Comparison of ENCODE assay signal across 8 mouse cellular contexts in the genomic region with DNA sequence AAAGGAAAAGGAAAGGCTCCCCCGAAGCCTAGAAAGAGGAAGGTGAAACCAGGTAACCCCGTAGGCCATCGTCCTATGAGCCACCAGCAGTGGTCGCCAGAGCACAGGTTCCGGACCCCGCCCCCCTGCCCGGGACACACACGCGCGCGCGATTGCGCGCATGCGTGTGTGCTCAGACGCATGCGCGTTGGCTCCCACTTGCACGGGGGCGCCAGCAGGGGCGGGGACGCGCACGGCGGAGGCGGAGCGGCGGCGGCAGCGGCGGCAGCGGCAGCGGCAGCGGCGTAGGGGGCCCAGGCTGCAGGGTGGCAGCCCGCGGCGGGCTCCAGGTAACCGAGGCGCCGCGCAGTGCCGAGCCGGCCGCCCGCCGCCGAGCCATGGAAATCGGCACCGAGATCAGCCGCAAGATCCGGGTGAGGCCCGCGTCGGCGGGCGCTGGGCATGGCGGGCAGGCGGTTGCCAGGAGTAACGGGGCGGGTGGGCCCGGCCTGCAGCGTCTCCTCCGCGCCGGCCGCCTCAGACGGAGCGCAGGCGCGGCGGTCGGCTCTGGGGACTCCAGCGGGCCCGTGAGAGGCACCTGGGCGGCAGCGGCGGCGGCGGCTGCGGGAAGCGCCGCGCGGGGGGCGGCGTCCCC. TPM values are rescaled to one million over a fixed set of nuclear protein-coding genes. Genes with fewer than 3 reads are reported as not detected.
DNase-seq lines count a peak whose midpoint lies in the region; ATAC-seq and TF ChIP-seq lines count a peak whose summit lies in the region.

A gene (plus strand): TSS at position 219 of the 634 bp plus-strand sequence.

- H3K9me3 ChIP-seq in heart, embryonic 11.5 days (replicated peaks; ENCODE audit: control insufficient read depth, low read length) = no peaks in the 10 kb centered on the region
- no peaks in the 10 kb centered on the region for H3K9me3 ChIP-seq in kidney, embryonic 16.5 days (ENCODE audit: low read length)

- H3K4me1 ChIP-seq in heart, embryonic 11.5 days (ENCODE audit: control insufficient read depth, insufficient read depth, low read length) = peaks cover 10% of the 10 kb centered on the region
- peaks cover 11% of the 10 kb centered on the region; the same call in 1 of the 2 replicates for H3K4me1 ChIP-seq in kidney, embryonic 16.5 days (ENCODE audit: insufficient read depth, low read length)
- H3K4me1 ChIP-seq in liver, adult 2 months (ENCODE audit: control insufficient read depth, insufficient read depth, low read length) = peaks cover 5% of the 10 kb centered on the region

- H3K79me2 ChIP-seq in liver, adult 2 months (ENCODE audit: control insufficient read depth, insufficient read depth, low read length) = peaks cover 12% of the 10 kb centered on the region; the same call in 1 of the 2 replicates
- H3K79me2 ChIP-seq in myocyte (ENCODE audit: control insufficient read depth, insufficient read depth) = peaks cover 47% of the 10 kb centered on the region

- peak within 1 kb of the TSS; percentile 77 for H3ac ChIP-seq in myocyte (ENCODE audit: control insufficient read depth, insufficient read length)

- peak within 1 kb of the TSS; percentile 69 for H3K4me2 ChIP-seq in heart, embryonic 11.5 days
- H3K4me2 ChIP-seq in kidney, embryonic 16.5 days (replicated peaks; ENCODE audit: low read depth, low read length) = peak within 1 kb of the TSS; percentile 78
- H3K4me2 ChIP-seq in myocyte (ENCODE audit: low read depth) = peak within 1 kb of the TSS; percentile 78

- TF ChIP-seq POLR2A in liver, adult 2 months (IDR thresholded peaks at IDR 0.05; ENCODE audit: extremely low read depth, insufficient read depth, low read length) = no peak
- TF ChIP-seq POLR2A in myocyte (IDR thresholded peaks at IDR 0.05; ENCODE audit: insufficient read length, low read depth) = peak; percentile 83

- H3K4me3 ChIP-seq in heart, embryonic 11.5 days (ENCODE audit: low read depth, low read length) = peak within 1 kb of the TSS; percentile 89
- H3K4me3 ChIP-seq in kidney, embryonic 16.5 days (ENCODE audit: low read length) = peak within 1 kb of the TSS; percentile 59
- H3K4me3 ChIP-seq in liver, adult 2 months (ENCODE audit: insufficient read depth, low read depth, low read length) = peak within 1 kb of the TSS; percentile 90
- peak within 1 kb of the TSS; percentile 34 for H3K4me3 ChIP-seq in myocyte

- peak; percentile 91 for ATAC-seq in erythroblast, adult 5-6 weeks (replicated peaks; ENCODE audit: low FRiP score, poor library complexity, severe bottlenecking)
- peak; percentile 87 for ATAC-seq in heart, embryonic 11.5 days (replicated peaks; ENCODE audit: insufficient number of reproducible peaks, low FRiP score, low TSS enrichment)
- ATAC-seq in kidney, embryonic 16.5 days (ENCODE audit: low FRiP score, low TSS enrichment) = peak; percentile 93

- peak; percentile 98 for DNase-seq in B cell, adult 2 months
- DNase-seq in brain, adult 2 months (ENCODE audit: low read depth, low spot score) = peak; percentile 97
- peak; percentile 76 for DNase-seq in liver, adult 2 months (ENCODE audit: extremely low read depth, low read depth, low spot score)
- peak; percentile 98 for DNase-seq in splenic B cell, adult 2 months (ENCODE audit: low read depth, low spot score)

- peak; percentile 60; the same call in 1 of the 2 replicates for TF ChIP-seq CTCF in liver, adult 2 months (IDR thresholded peaks at IDR 0.05; ENCODE audit: low read depth, low read length)

- H3K36me3 ChIP-seq in heart, embryonic 11.5 days (ENCODE audit: control insufficient read depth, insufficient read depth, low read length) = 0 out of 2 replicates have a peak, but pooled peaks cover 3% of the 10 kb centered on the region
- H3K36me3 ChIP-seq in kidney, embryonic 16.5 days (ENCODE audit: insufficient read depth, low read length) = no peaks in the 10 kb centered on the region
- H3K36me3 ChIP-seq in liver, adult 2 months (ENCODE audit: control insufficient read depth, insufficient read depth, low read length) = 0 out of 2 replicates have a peak, but pooled peaks cover under 1% of the 10 kb centered on the region
- H3K36me3 ChIP-seq in myocyte (ENCODE audit: control insufficient read depth, insufficient read depth) = no peaks in the 10 kb centered on the region
- no peaks in the 10 kb centered on the region; the same call in 1 of the 2 replicates for H3K36me3 ChIP-seq in splenic B cell, adult 2 months (ENCODE audit: control insufficient read depth, insufficient read depth, low read length, poor library complexity, severe bottlenecking)

- H3K9ac ChIP-seq in heart, embryonic 11.5 days (ENCODE audit: low read depth, low read length) = peak within 1 kb of the TSS; percentile 94
- peak within 1 kb of the TSS; percentile 79 for H3K9ac ChIP-seq in kidney, embryonic 16.5 days (replicated peaks; ENCODE audit: low read length)
- H3K9ac ChIP-seq in liver, adult 2 months (ENCODE audit: low read depth, low read length) = peak within 1 kb of the TSS; percentile 99

- H3K27ac ChIP-seq in heart, embryonic 11.5 days (ENCODE audit: low read depth, low read length) = peak within 1 kb of the TSS; percentile 88
- H3K27ac ChIP-seq in kidney, embryonic 16.5 days (ENCODE audit: low read length) = peak within 1 kb of the TSS; percentile 82
- peak within 1 kb of the TSS; percentile 52 for H3K27ac ChIP-seq in liver, adult 2 months (replicated peaks; ENCODE audit: insufficient read depth, low read depth, low read length)

- no peaks in the 10 kb centered on the region for H3K27me3 ChIP-seq in heart, embryonic 11.5 days (ENCODE audit: control insufficient read depth, insufficient read depth, low read length)
- no peaks in the 10 kb centered on the region for H3K27me3 ChIP-seq in kidney, embryonic 16.5 days (ENCODE audit: insufficient read depth, low read length)
- H3K27me3 ChIP-seq in liver, adult 2 months (ENCODE audit: control insufficient read depth, insufficient read depth, low read length) = no peaks in the 10 kb centered on the region
- H3K27me3 ChIP-seq in myocyte (ENCODE audit: control insufficient read depth, insufficient read depth, insufficient read length) = no peaks in the 10 kb centered on the region
- H3K27me3 ChIP-seq in splenic B cell, adult 2 months (ENCODE audit: control insufficient read depth, insufficient read depth, low read length, poor library complexity, severe bottlenecking) = no peaks in the 10 kb centered on the region

- WGBS in heart, embryonic 11.5 days (ENCODE audit: insufficient replicate concordance) = under 1% methylated on average over 82 of the region's 87 CpGs
- under 1% methylated on average over 56 of the region's 87 CpGs for WGBS in kidney, embryonic 16.5 days
- under 1% methylated on average over 75 of the region's 87 CpGs for WGBS in liver, adult 2 months

TF ChIP-seq in myocyte, 11 proteins besides CTCF, POLR2A, EP300 and RAD21:
- TF ChIP-seq MYOD1 (IDR thresholded peaks at IDR 0.05; ENCODE audit: control insufficient read depth in 1 of 3, insufficient read length in 2 of 3, low read depth in 2 of 3) (peak in 1 of 3 experiments; percentile 4), POLR2AphosphoS2 (IDR thresholded peaks at IDR 0.05; ENCODE audit: insufficient read length, low read depth) (peak; percentile 72), TCF12 (IDR thresholded peaks at IDR 0.05; ENCODE audit: insufficient read depth, poor library complexity, severe bottlenecking) (no peak)

RNA-seq across cellular contexts. Expression of the gene that starts here (rescaled TPM):
- 50.4 and 53.4 TPM in 2 replicates for total RNA-seq in erythroblast, adult 5-6 weeks (2015; ENCODE audit: low replicate concordance)
- total RNA-seq in erythroblast, adult 5-6 weeks (2017; ENCODE audit: low replicate concordance) = 38.3 and 39.4 TPM in 2 replicates
- 110 TPM in 2 replicates for polyA plus RNA-seq in heart, embryonic 11.5 days (2014; fragmentation: Nextera tagmentation; extraction: Ambion mirVana)
- polyA plus RNA-seq in kidney, embryonic 16.5 days (2015; fragmentation: Nextera tagmentation; extraction: Ambion mirVana) = 116 and 119 TPM in 2 replicates
- 47.1 and 53.7 TPM in 2 replicates for total RNA-seq in liver, adult 2 months (2014; rRNA removed)
- 21.9 and 22.7 TPM in 2 replicates for polyA plus RNA-seq in liver, adult 2 months (2012; rRNA removed)
- polyA plus RNA-seq in myocyte (2012; fragmentation: generic; extraction: Trizol) = 35.9 TPM

Comparison
In these comparisons a context has a peak if more than half of its experiments do, and no peak if none do; other contexts are left out.
1. Peak in every context shown above with its lines: DNase-seq, ATAC-seq, H3K4me3 ChIP-seq and H3K27ac ChIP-seq.
2. H3K4me3 ChIP-seq: peak in every context shown above with its lines; median percentile 90 in liver, adult 2 months; 89 in heart, embryonic 11.5 days; 59 in kidney, embryonic 16.5 days; 34 in myocyte.